Mouse (Mus musculus) embryonic facial prominence, embryonic 11.5 days (tissue): ENCODE results near the gene Sorbs2. TPM values are rescaled to one million over a fixed set of nuclear protein-coding genes. Genes with fewer than 3 reads are reported as not detected.

Source experiments
- ATAC-seq: fragments of 200-750 bp; cut with Nextera tagmentation; replicated peaks from 2 replicates; pipeline ENCODE4 v1.8.0; 2017; ENCODE audit warnings: low read depth; ENCODE audit not compliant: insufficient number of reproducible peaks, low FRiP score, low TSS enrichment
- DNase-seq: peaks from one replicate; pipeline ENCODE4 v3.0.0-alpha.2; 2015; ENCODE audit warnings: low spot score
- H3K27ac ChIP-seq: fragments of 300-500 bp; sonication (generic); replicated peaks from 2 replicates; pipeline ENCODE4 v1.5.1; 2014; ENCODE audit warnings: mild to moderate bottlenecking, low read depth, low read length, control low read depth
- H3K27me3 ChIP-seq: fragments of 300-500 bp; sonication (generic); 2 replicates; pipeline ENCODE4 v1.6.1; 2014; ENCODE audit warnings: mild to moderate bottlenecking, low read length, moderate library complexity, mixed read lengths; ENCODE audit not compliant: control insufficient read depth, insufficient read depth
- H3K36me3 ChIP-seq: fragments of 300-500 bp; sonication (generic); replicated peaks from 2 replicates; pipeline ENCODE4 v1.6.1; 2014; ENCODE audit warnings: low read depth, mild to moderate bottlenecking, low read length, moderate library complexity, mixed read lengths; ENCODE audit not compliant: control insufficient read depth, insufficient read depth
- H3K4me1 ChIP-seq: fragments of 300-500 bp; sonication (generic); 2 replicates; pipeline ENCODE4 v1.6.1; 2014; ENCODE audit warnings: low read length, mixed read lengths; ENCODE audit not compliant: control insufficient read depth, insufficient read depth
- H3K4me2 ChIP-seq: fragments of 300-500 bp; sonication (generic); 2 replicates; pipeline ENCODE4 v1.6.1; 2014; ENCODE audit warnings: low read depth, mild to moderate bottlenecking, control low read depth, low read length, moderate library complexity
- H3K4me3 ChIP-seq: fragments of 300-500 bp; sonication (generic); 2 replicates; pipeline ENCODE4 v1.5.1; 2014; ENCODE audit warnings: low read depth, low read length, control low read depth
- H3K9ac ChIP-seq: fragments of 300-500 bp; sonication (generic); replicated peaks from 2 replicates; pipeline ENCODE4 v1.6.1; 2014; ENCODE audit warnings: mild to moderate bottlenecking, control low read depth, low read length
- H3K9me3 ChIP-seq: fragments of 300-500 bp; sonication (generic); replicated peaks from 2 replicates; pipeline ENCODE4 v1.6.1; 2016; ENCODE audit warnings: mild to moderate bottlenecking, low read length, inconsistent platforms, mixed read lengths; ENCODE audit not compliant: control insufficient read depth
- WGBS: fragments of 180-500 bp; shearing (Covaris S2); extraction: QIAGEN DNeasy Blood & Tissue Kit; methylation state at CpG from one replicate; pipeline ENCODE4 v1.1.7; 2014; 5-methylcytosine and 5-hydroxymethylcytosine counted together
- polyA plus RNA-seq: library from polyadenylated mRNA; unstranded; fragments of >200 nt; fragmentation: Nextera tagmentation; extraction: Ambion mirVana; gene quantifications from 2 replicates; pipeline ENCODE4 v1.2.1, GENCODE M21; 2014

Gene Sorbs2
- polyA plus RNA-seq, 1 experiment from 2014 or later = 26.6 TPM

GRCm38 (mm10) chr8:45751512-45752502, 244.2 kb downstream of the Sorbs2 start:
- no peak for ATAC-seq

GRCm38 (mm10) chr8:45755482-45755881, 247.9 kb downstream of the Sorbs2 start:
- DNase-seq (no peak), ATAC-seq (no peak)
- 88% methylated on average over 9 of the region's 9 CpGs for WGBS
- Histone ChIP-seq H3K9me3 (no peaks in the 10 kb centered on the region), H3K9ac (no peak overlapping the region), H3K4me1 (no peaks in the 10 kb centered on the region), H3K4me3 (no peak overlapping the region), H3K4me2 (no peak overlapping the region), H3K27ac (no peak overlapping the region), H3K27me3 (no peaks in the 10 kb centered on the region), H3K36me3 (no peaks in the 10 kb centered on the region)

More at GRCm38 (mm10) chr8:45751512-45752502, 244.2 kb downstream of the Sorbs2 start:
- Histone ChIP-seq H3K4me2 (no peak overlapping the region), H3K27me3 (no peaks in the 10 kb centered on the region), H3K27ac (no peak overlapping the region), H3K36me3 (no peaks in the 10 kb centered on the region), H3K4me3 (no peak overlapping the region), H3K9ac (no peak overlapping the region), H3K4me1 (no peaks in the 10 kb centered on the region), H3K9me3 (no peaks in the 10 kb centered on the region)
- DNase-seq = peak; percentile 47
- 65% methylated on average over 12 of the region's 12 CpGs for WGBS

- Histone ChIP-seq H3K9me3 (no peaks in the 10 kb centered on the region), H3K36me3 (no peaks in the 10 kb centered on the region), H3K9ac (no peak overlapping the region), H3K4me2 (no peak overlapping the region), H3K27me3 (no peaks in the 10 kb centered on the region), H3K4me3 (no peak overlapping the region), H3K4me1 (no peaks in the 10 kb centered on the region), H3K27ac (no peak overlapping the region)
- ATAC-seq = no peak
- 90% methylated on average over 7 of the region's 7 CpGs for WGBS
- no peak for DNase-seq
Observed at GRCm38 (mm10) chr8:45755972-45756371, 248.4 kb downstream of the Sorbs2 start.

GRCm38 (mm10) chr8:45760622-45761021, 253.0 kb downstream of the Sorbs2 start:
- H3K4me1 ChIP-seq = no peaks in the 10 kb centered on the region
- no peak for ATAC-seq
- no peaks in the 10 kb centered on the region for H3K27me3 ChIP-seq
- no peak overlapping the region for H3K4me2 ChIP-seq
- H3K36me3 ChIP-seq = no peaks in the 10 kb centered on the region
- WGBS = 85% methylated on average over 9 of the region's 9 CpGs
- H3K9me3 ChIP-seq = no peaks in the 10 kb centered on the region
- H3K4me3 ChIP-seq = no peak overlapping the region
- no peak overlapping the region for H3K27ac ChIP-seq
- DNase-seq = no peak
- no peak overlapping the region for H3K9ac ChIP-seq

GRCm38 (mm10) chr8:45761053-45761452, 253.5 kb downstream of the Sorbs2 start:
- Histone ChIP-seq H3K36me3 (no peaks in the 10 kb centered on the region), H3K27me3 (no peaks in the 10 kb centered on the region), H3K4me3 (no peak overlapping the region), H3K4me2 (no peak overlapping the region), H3K9ac (no peak overlapping the region), H3K27ac (no peak overlapping the region), H3K9me3 (no peaks in the 10 kb centered on the region), H3K4me1 (no peaks in the 10 kb centered on the region)
- WGBS = 79% methylated on average over 1 of the region's 1 CpGs
- no peak for ATAC-seq
- no peak for DNase-seq

GRCm38 (mm10) chr8:45762982-45763689, 255.5 kb downstream of the Sorbs2 start:
- no peaks in the 10 kb centered on the region for H3K9me3 ChIP-seq
- H3K36me3 ChIP-seq = no peaks in the 10 kb centered on the region
- H3K4me3 ChIP-seq = no peak overlapping the region
- no peak overlapping the region for H3K9ac ChIP-seq
- 72% methylated on average over 15 of the region's 15 CpGs for WGBS
- no peak for DNase-seq
- H3K4me1 ChIP-seq = no peaks in the 10 kb centered on the region
- no peak for ATAC-seq
- no peak overlapping the region for H3K4me2 ChIP-seq
- no peaks in the 10 kb centered on the region for H3K27me3 ChIP-seq
- no peak overlapping the region for H3K27ac ChIP-seq

- no peak for ATAC-seq
- Histone ChIP-seq H3K9ac (no peak overlapping the region), H3K27me3 (no peaks in the 10 kb centered on the region), H3K4me1 (no peaks in the 10 kb centered on the region), H3K27ac (no peak overlapping the region), H3K9me3 (no peaks in the 10 kb centered on the region), H3K36me3 (no peaks in the 10 kb centered on the region), H3K4me2 (no peak overlapping the region), H3K4me3 (no peak overlapping the region)
- no peak for DNase-seq
- WGBS = 65% methylated on average over 11 of the region's 11 CpGs
Observed at GRCm38 (mm10) chr8:45763690-45764342, 256.2 kb downstream of the Sorbs2 start.
